Mouse (Mus musculus) ES-E14 (cell line): ENCODE measurements around the gene Cpne1.
"Not testable (repeated sequence)": the region's sequence is repeated elsewhere in the genome, so short reads cannot be mapped to it uniquely, and the experiment has no call there.

ENCODE experiments used
- CHD2 ChIP-seq: IDR thresholded peaks from 2 replicates; pipeline ENCODE4 v1.6.1; 2014; ENCODE audit warnings: mild to moderate bottlenecking, low read depth, low read length, inconsistent platforms
- HCFC1 ChIP-seq: IDR thresholded peaks from 2 replicates; pipeline ENCODE4 v1.6.1; 2012; ENCODE audit warnings: low read length, inconsistent platforms, borderline replicate concordance; ENCODE audit not compliant: insufficient read depth
- MAFK ChIP-seq: IDR thresholded peaks from 2 replicates; pipeline ENCODE4 v1.6.1; 2014; ENCODE audit warnings: mild to moderate bottlenecking, low read depth, low read length, inconsistent platforms; ENCODE audit not compliant: insufficient read depth

- TF ChIP-seq HCFC1, CHD2, MAFK: not testable (repeated sequence)
Measured at GRCm38 (mm10) chr2:156112080-156112423, 287 bp upstream of the Cpne1 start.
